Mouse (Mus musculus) liver, postnatal 0 days (tissue): ENCODE measurements around the gene Ssu72.
A peak's percentile ranks its signal among the peaks of the same experiment; 100 is the strongest.

Source experiments
- CTCF ChIP-seq: sonication (generic); IDR thresholded peaks from 2 replicates; pipeline ENCODE4 v1.5.1; 2016; ENCODE audit warnings: antibody characterized with exemption, low read depth
- EP300 ChIP-seq: IDR thresholded peaks from 2 replicates; pipeline ENCODE4 v1.6.1; 2016; ENCODE audit warnings: antibody characterized with exemption, low read depth, mild to moderate bottlenecking

GRCm38 (mm10) chr4:155759862-155760612, 55.4 kb downstream of the Ssu72 start:
- TF ChIP-seq CTCF: peak; percentile 57
- TF ChIP-seq EP300: no peak
